Mouse (Mus musculus) left cerebral cortex, postnatal 4 days (tissue): ENCODE measurements around the gene Cercam. TPM values are rescaled to one million over a fixed set of nuclear protein-coding genes. Genes with fewer than 3 reads are reported as not detected.
"Not testable (repeated sequence)": the region's sequence is repeated elsewhere in the genome, so short reads cannot be mapped to it uniquely, and the experiment has no call there.

ENCODE experiments used
- DNase-seq: peaks from one replicate; pipeline ENCODE4 v3.0.0-alpha.2; 2022
- intact Hi-C: fragments of 180-260 bp; cut with DNase I; formaldehyde crosslinking; loops from one replicate; pipeline ENCODE4 v1.15.1; 2025
- microRNA-seq: library from miRNA; unstranded; fragments of <30 nt; microRNA quantifications from one replicate; pipeline ENCODE4 v1.2.0, GENCODE M21; 2022
- total RNA-seq, 2 experiments: library from RNA; stranded (reverse); gene quantifications; 2 replicates each; pipeline ENCODE4 v1.2.3; 2021

The Cercam gene
- total RNA-seq, 2 experiments from 2014 or later: 17.5 to 19.0 TPM

- peak; percentile 85 for DNase-seq
- intact Hi-C loops: no loop called here
Observed at GRCm38 (mm10) chr2:29889991-29890833, 21.2 kb downstream of the Cercam start.

DNA sequence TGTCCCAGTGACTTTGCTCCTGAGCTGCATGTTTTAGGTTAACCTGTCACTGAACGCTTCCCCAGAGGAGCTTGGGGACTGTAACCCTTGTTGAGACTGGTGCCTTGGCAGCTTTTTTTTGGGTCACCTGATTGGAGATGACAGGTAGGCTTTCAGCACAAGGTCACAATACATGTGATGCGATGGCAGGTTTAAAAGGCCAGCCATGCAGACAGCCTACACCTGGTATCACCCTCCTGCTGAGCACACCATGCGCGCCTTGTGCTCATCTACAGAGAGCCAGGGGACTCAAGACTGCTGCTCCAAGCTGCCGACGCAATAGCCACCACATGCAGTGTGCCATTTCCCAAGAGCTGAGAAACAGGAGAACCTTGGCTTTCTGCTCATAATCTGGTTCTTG lies 22.8 kb downstream of the Cercam start:
- intact Hi-C loops: no loop called here
- DNase-seq: no peak

GRCm38 (mm10) chr2:29896071-29896470 lies 27.1 kb downstream of the Cercam start:
- DNase-seq: no peak
- intact Hi-C loops: no loop called here

DNA sequence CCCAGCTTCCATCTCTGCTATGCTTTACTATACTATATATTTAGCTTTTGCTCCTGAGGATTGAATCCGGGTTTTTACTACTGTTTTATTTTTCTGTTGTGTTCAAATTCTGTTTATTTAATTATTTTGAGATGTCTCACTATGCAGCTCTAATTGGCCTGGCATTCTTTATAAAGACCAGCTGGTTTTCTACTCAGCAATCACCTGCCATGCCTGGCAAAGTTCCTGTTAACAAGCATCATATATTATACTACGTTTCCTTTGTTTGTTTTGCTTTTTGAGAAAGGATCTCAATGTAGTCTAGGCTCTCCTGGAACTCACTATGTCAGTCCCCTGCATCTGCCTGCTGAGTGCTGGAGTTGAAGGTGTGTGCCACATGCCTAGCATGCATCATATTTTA lies 28.4 kb downstream of the Cercam start:
- intact Hi-C loops: no loop called here
- DNase-seq: no peak

DNA sequence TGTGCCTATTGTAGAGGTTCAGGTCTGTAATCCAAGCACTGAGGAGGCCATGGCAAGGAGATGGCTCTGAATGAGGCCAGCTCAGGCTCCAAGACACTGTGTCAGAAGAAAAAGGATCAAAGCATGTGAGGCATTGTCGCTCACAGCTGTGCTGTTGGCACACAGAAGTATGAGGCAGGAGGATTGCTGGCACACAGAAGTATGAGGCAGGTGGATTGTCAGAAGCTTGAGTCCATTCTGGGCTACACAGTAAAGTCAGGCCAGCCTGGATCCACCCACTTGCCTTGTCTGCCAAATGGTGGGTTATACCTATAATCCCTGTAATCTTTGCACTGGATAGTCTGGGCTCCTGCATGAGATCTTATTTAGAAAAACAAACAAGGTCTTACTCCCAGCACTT lies 29.1 kb downstream of the Cercam start:
- intact Hi-C loops: no loop called here
- no peak for DNase-seq

- intact Hi-C loops: loop anchor here (5.0 kb wide), 1 partner anchor 105 kb away; no protein-coding TSS in a partner anchor
- DNase-seq: no peak
Observed at GRCm38 (mm10) chr2:29902194-29902593, 33.2 kb downstream of the Cercam start.

GRCm38 (mm10) chr2:29908171-29908570 lies 39.2 kb downstream of the Cercam start:
- DNase-seq, intact Hi-C loops: not testable (repeated sequence)

GRCm38 (mm10) chr2:29910042-29910441 lies 41.1 kb downstream of the Cercam start:
- no peak for DNase-seq
- intact Hi-C loops: no loop called here

DNA sequence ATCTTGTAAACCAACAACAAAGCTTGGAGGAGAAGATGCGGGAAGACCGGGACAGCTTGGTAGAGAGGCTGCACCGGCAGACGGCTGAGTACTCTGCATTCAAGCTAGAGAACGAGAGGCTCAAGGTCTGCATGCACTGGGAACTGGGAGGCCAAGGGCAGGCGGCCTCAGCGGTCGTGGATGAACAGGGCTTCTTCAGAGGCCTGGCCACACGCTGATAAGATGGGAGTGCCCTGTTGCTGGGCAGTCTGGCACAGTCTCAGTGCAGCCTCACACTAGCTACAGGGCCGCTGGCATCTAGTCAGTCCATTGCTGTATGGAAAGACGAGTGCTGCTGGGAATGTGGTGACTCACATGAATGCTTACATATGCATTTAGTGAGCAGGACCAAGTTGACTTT lies 48.7 kb downstream of the Cercam start:
- intact Hi-C loops: no loop called here
- DNase-seq: no peak

DNA sequence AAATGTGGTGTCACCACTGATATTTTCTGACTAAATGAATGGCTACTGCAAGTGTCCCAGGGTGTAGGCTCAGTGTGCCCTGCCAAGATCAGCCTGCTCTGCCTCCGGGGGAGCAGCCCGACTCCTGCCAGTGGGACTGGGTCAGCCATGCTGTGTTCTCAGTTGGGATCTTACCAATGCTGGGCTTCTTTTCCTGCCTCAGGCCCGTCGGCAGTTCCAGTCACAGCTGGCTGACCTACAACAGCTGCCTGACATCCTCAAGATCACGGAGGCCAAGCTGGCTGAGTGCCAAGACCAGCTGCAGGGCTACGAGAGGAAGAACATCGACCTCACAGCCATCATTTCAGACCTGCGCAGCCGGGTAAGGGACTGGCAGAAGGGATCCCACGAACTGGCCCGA lies 53.0 kb downstream of the Cercam start:
- intact Hi-C loops: no loop called here
- peak; percentile 36 for DNase-seq

- no peak for DNase-seq
- intact Hi-C loops: no loop called here
Observed at GRCm38 (mm10) chr2:29926542-29926941, 57.6 kb downstream of the Cercam start.

DNA sequence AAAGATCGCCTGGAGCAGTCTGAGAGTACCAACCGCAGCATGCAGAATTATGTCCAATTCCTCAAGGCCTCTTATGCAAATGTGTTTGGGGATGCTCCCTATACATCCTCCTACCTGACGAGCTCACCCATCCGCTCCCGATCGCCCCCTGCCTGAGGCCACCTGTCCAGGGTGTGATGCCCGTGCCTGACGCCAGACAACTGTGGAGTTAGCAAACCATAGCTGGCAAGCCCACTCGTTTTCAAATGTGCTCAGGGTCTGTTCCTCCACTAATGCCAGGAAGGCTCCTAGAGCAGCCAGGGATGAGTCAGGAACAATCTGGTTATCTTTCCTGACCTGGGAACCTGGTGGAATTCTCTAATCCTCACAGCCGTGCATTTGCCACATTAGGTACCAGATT lies 61.5 kb downstream of the Cercam start:
- DNase-seq: peak; percentile 70
- intact Hi-C loops: loop anchor here (10.0 kb wide), 1 partner anchor 374 kb away; no protein-coding TSS in a partner anchor

DNA sequence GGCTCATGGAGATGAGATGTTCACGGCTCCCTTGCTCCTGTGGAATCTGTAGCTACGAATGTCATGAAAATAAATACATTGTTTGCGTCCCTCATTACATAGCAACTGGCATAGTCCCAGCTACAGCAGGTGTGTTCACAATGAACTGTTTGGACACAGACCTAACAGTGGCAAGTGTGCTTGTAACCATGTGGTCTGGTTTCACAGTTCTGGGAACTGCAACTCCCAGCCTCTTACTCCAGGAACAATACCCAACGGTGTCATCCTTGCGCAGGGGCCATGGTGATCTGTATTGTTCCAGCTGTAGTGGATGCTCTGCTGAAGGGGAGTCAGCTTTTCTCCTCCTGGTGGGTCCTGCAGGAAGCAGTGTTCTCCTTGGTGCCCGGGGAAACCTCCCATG lies 62.2 kb downstream of the Cercam start:
- intact Hi-C loops: loop anchor here (10.0 kb wide), 1 partner anchor 374 kb away; no protein-coding TSS in a partner anchor
- no peak for DNase-seq

Small RNAs within 50 kb of the gene (microRNA-seq; reads per million reads assigned to microRNA genes)
- gene Mir219a-2 (not detected), gene Mir219b (not detected)

Other genes with a start within 250 kb of the Cercam start
- 100 to 1,000 TPM; 149 to 155 TPM for gene Rapgef1, start 249.4 kb upstream of the Cercam start, total RNA-seq
- gene Gm13420, start 117.5 kb upstream of the Cercam start, total RNA-seq: 1 to 10 TPM; 1.2 to 1.7 TPM
- not detected for gene Gm13547, start 109.9 kb upstream of the Cercam start, total RNA-seq
- 10 to 100 TPM; 32.7 to 38.4 TPM for gene Coq4, start 81.7 kb upstream of the Cercam start, total RNA-seq
- gene Trub2, start 80.7 kb upstream of the Cercam start, total RNA-seq: 10 to 100 TPM; 48.2 to 51.1 TPM
- 10 to 100 TPM; 80.4 to 86.7 TPM for gene Slc27a4, start 66.5 kb upstream of the Cercam start, total RNA-seq
- gene Urm1, start 49.1 kb upstream of the Cercam start, total RNA-seq: 10 to 100 TPM; 46.1 to 51.1 TPM
- 100 to 1,000 TPM; 119 TPM for gene Odf2, start 20.1 kb downstream of the Cercam start, total RNA-seq
- gene Gle1, start 66.3 kb downstream of the Cercam start, total RNA-seq: 10 to 100 TPM; 57.2 to 59.2 TPM
- 100 to 1,000 TPM; 880 to 916 TPM for gene Sptan1, start 96.4 kb downstream of the Cercam start, total RNA-seq
- 10 to 100 TPM; 61.4 to 71.8 TPM for gene Wdr34, start 179.7 kb downstream of the Cercam start, total RNA-seq
- gene Set, start 188.2 kb downstream of the Cercam start, total RNA-seq: 100 to 1,000 TPM; 323 to 344 TPM
- 1 to 10 TPM; 2.1 to 2.6 TPM for gene Pkn3, start 208.5 kb downstream of the Cercam start, total RNA-seq
- 10 to 100 TPM; 14.9 to 15.6 TPM for gene Zdhhc12, start 224.5 kb downstream of the Cercam start, total RNA-seq